Comparison of ENCODE assay signal across 8 mouse cellular contexts in the genomic region with DNA sequence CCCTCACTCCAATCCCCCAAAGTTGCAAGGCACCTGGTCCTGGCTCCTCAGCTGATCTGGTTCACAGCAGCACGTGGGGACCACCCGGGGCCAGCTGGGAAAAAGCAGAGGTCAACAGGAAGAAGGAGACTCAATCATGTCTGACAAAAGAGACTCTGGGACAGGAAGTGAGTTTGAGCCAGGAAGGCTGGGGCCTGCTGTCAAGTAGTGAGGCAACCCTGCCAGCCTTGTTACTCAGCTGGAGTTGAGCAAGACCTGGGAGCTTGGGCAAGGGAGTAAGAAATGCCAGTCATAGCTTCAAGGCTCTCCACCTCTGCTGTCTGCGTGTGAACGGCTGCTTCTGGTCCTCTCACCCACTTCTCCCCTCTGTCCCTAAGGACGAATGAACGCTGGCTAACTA. TPM values are rescaled to one million over a fixed set of nuclear protein-coding genes. Genes with fewer than 3 reads are reported as not detected.
DNase-seq lines count a peak whose midpoint lies in the region; ATAC-seq and TF ChIP-seq lines count a peak whose summit lies in the region.

Gene Ndel1, minus strand, starts transcription at position 111 of the 400 bp plus-strand sequence.

- no peak for DNase-seq in layer of hippocampus, adult 2 months (ENCODE audit: low spot score in 2 of 2)
- no peak for DNase-seq in layer of hippocampus, adult 11-12 months (ENCODE audit: low spot score)
- peak; percentile 49 for DNase-seq in c-Kit-positive CD71-negative TER-119-negative erythroid progenitor cells, embryonic 14.5 days (ENCODE audit: low read depth)
- peak; percentile 98 for DNase-seq in heart, adult 11 months
- DNase-seq in kidney, adult 11 months: peak; percentile 70
- no peak for DNase-seq in right cerebral cortex, postnatal 4 days

- H3K27me3 ChIP-seq in limb, embryonic 15.5 days: no peaks in the 10 kb centered on the region
- H3K27me3 ChIP-seq in midbrain, embryonic 16.5 days (ENCODE audit: control insufficient read depth, insufficient read depth, low read depth, low read length): no peaks in the 10 kb centered on the region

- 0 out of 2 replicates have a peak, but pooled peaks cover 3% of the 10 kb centered on the region for H3K4me1 ChIP-seq in limb, embryonic 15.5 days
- H3K4me1 ChIP-seq in midbrain, embryonic 16.5 days (ENCODE audit: control insufficient read depth, insufficient read depth, low read length): no peaks in the 10 kb centered on the region

- ATAC-seq in limb, embryonic 15.5 days (ENCODE audit: insufficient number of reproducible peaks, low FRiP score, low TSS enrichment, low read depth): no peak
- no peak for ATAC-seq in midbrain, embryonic 16.5 days

- H3K27ac ChIP-seq in layer of hippocampus, adult 2 months: no peak within 1 kb of the TSS
- H3K27ac ChIP-seq in limb, embryonic 15.5 days: no peak within 1 kb of the TSS
- H3K27ac ChIP-seq in midbrain, embryonic 16.5 days (ENCODE audit: low read length): no peak within 1 kb of the TSS

- no peaks in the 10 kb centered on the region for H3K9me3 ChIP-seq in limb, embryonic 15.5 days
- no peaks in the 10 kb centered on the region for H3K9me3 ChIP-seq in midbrain, embryonic 16.5 days (replicated peaks; ENCODE audit: control insufficient read depth, low read length, poor library complexity, severe bottlenecking)

- 37% methylated on average over 6 of the region's 6 CpGs for WGBS in limb, embryonic 15.5 days
- 75% methylated on average over 6 of the region's 6 CpGs for WGBS in midbrain, embryonic 16.5 days

- no peak within 1 kb of the TSS for H3K4me2 ChIP-seq in limb, embryonic 15.5 days
- H3K4me2 ChIP-seq in midbrain, embryonic 16.5 days (ENCODE audit: low read length): no peak within 1 kb of the TSS

- TF ChIP-seq CTCF in layer of hippocampus, adult 2 months (conservative IDR thresholded peaks at IDR 0.05): no peak

- H3K36me3 ChIP-seq in limb, embryonic 15.5 days: no peaks in the 10 kb centered on the region
- no peaks in the 10 kb centered on the region for H3K36me3 ChIP-seq in midbrain, embryonic 16.5 days (ENCODE audit: control insufficient read depth, insufficient read depth, low read length)

- H3K9ac ChIP-seq in limb, embryonic 15.5 days: no peak within 1 kb of the TSS
- no peak within 1 kb of the TSS for H3K9ac ChIP-seq in midbrain, embryonic 16.5 days (ENCODE audit: low read depth, low read length)

- no peak within 1 kb of the TSS for H3K4me3 ChIP-seq in layer of hippocampus, adult 2 months
- no peak within 1 kb of the TSS for H3K4me3 ChIP-seq in limb, embryonic 15.5 days
- H3K4me3 ChIP-seq in midbrain, embryonic 16.5 days (ENCODE audit: low read depth, low read length): no peak within 1 kb of the TSS

RNA-seq across cellular contexts. Expression of gene Ndel1, which starts in this region (rescaled TPM):
- total RNA-seq in layer of hippocampus, adult 2 months (2021): 10 to 100 TPM; 81.1 to 96.3 TPM
- 124 and 128 TPM in 2 replicates for polyA plus RNA-seq in limb, embryonic 15.5 days (2015; fragmentation: Nextera tagmentation; extraction: Ambion mirVana)
- 108 TPM in 2 replicates for polyA plus RNA-seq in midbrain, embryonic 16.5 days (2015; fragmentation: Nextera tagmentation; extraction: Ambion mirVana)

Comparison
In these comparisons a context has a peak if more than half of its experiments do, and no peak if none do; other contexts are left out.
1. DNase-seq: peak in c-Kit-positive CD71-negative TER-119-negative erythroid progenitor cells, embryonic 14.5 days (single experiment), heart, adult 11 months (single experiment) and kidney, adult 11 months (single experiment); none in layer of hippocampus, adult 2 months (0 of 2), layer of hippocampus, adult 11-12 months (single experiment) and right cerebral cortex, postnatal 4 days (single experiment).